Mouse (Mus musculus) lung, postnatal 25 days (tissue): ENCODE results near the gene Zbtb11.
"Not testable (repeated sequence)": the region's sequence is repeated elsewhere in the genome, so short reads cannot be mapped to it uniquely, and the experiment has no call there.

ENCODE experiments used
- DNase-seq: peaks from one replicate; pipeline ENCODE4 v3.0.0; 2022; ENCODE audit warnings: low spot score

Gene Zbtb11

DNA sequence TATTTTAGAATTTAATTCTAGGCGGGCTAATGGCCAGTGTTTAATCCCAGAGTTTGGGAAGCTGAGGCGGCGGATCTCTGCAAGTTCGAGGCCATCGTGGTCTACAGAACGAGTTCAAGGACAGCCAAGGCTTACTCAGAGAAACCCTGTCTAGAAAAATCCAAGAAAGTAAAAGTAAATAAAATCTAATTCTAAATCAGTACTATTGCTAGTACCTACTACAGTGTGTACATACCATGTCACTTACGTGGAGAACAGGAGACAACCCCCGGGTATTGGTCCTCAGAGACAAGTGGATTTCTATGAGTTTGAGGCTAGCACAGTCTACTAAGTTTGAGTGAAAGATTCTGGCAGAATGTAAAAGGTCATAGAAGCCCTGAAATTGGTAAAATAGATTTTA, 64.4 kb downstream of the Zbtb11 start:
- no peak for DNase-seq

DNA sequence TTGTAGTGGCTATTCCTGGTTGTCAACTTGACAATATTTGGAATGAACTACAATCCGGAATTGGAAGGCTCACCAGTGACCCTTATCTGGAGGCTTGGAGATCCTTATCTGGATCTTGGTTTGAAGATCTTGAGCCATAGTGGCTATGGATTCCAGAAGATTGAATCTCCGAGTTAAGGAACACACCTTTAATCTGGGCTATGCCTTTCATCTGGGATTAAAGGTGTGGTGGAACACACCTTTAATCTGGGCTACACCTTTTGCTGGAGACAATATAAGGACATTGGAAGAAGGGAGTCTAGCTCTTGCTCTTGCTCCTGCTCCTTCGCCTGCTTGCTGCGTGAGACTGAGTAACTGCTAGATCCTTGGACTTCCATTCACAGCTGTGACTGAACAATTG, 74.4 kb downstream of the Zbtb11 start, which contains the start of gene Senp7:
Gene Senp7, plus strand, starts transcription at position 301 of the 400 bp plus-strand sequence.
- not testable (repeated sequence) for DNase-seq

DNA sequence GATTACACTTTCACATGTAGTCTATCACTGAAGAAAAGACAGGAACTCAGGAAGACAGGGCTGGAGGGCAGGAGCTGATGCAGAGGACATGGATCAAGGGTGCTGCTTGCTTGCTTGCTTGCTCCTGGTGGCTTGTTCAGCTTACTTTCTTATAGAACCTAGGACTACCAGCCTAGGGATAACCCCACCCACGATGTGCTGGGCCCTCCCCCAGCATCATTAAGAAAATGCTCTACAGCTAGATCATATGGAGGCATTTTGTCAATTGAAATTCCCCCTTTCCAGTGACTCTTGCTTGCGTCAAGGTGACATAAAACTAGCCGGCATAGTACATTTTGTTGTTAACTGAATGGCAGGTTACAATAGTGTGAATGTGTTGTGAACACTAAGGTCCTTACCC, 82.2 kb downstream of the Zbtb11 start:
- DNase-seq, result no peak

DNA sequence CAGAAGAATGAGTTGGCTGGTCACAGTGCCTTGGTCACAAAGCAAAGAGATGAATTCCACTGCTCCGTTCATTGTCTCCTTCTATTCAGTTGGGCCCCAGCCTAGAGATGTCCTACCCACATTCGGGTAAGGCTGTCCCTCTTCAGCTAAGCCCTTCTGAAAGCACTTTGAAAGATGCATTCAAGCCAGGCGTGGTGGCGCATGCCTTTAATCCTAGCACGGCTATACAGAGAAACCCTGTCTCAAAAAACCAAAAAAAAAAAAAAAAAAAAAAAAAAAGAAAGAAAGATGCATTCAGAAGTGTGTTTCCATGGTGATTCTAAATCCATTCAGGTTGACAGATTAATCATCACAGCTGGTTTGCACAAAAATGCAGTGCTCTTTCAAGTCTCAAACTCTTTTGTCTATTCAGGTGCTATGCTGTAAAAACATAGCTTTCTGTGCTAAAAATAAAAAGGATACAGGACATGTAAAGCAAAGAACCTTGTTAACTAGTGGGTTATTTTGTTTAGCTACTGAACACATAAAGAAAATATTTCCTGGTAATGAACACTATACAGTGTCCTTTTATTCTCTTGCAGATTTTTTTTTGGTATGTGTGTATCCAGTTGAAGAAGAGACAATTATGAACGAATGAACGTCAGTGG, 83.4 kb downstream of the Zbtb11 start:
- no peak for DNase-seq

DNA sequence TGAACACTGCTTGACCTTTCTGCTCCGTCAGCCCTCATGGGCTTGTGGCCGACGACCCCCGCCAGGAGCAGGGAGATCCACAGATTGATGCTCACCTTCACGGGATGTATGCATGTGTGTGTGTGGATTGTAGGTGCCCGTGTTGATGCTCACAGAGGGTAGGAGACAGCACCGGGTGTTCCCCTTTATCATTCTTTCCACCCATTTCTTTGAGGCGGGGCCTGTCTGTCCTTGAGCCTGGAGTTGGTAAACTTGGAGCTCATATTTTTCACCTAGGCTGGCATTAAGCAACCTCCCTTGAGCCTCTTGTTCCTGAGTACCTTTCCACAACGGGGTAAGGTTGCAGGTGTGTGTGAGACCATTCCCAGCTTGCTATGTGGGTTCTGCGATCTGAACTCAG, 84.5 kb downstream of the Zbtb11 start:
- DNase-seq, result no peak
